Mouse (Mus musculus): ENCODE measurements around the gene Nr1d1.

The Nr1d1 gene

GRCm38 (mm10) chr11:98774582-98775347 lies at the start of gene Nr1d1:
Gene Nr1d1 (minus strand): TSS chr11:98775333.
- no peak for DNase-seq

- no peak for DNase-seq
Measured at GRCm38 (mm10) chr11:98820968-98821367, 45.8 kb upstream of the Nr1d1 start.

DNA sequence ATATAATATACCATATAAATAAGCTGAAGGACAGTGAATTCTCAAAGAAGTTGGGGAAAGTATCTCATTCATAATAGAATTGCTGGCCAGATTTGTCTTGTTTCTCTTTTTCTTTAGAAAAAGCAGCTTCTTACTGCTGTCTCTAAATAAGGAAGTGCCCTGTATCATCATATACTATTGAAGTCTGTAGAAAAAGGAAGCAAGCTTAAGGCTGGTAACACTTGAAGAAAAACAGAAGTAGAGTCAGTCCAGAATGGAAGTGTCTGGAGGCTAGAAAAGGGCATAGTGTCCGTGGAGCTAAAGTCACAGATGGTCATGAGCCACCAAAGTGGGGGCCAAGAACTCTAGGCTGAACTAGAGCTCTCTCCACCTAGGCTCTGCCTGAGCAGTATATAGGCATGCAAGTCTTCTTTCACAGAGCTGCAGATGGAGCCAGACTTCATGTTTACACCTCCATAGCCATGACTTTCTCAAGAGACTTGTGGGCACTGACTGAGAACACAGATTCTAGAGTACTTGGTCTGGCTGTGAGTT lies 41.6 kb upstream of the Nr1d1 start:
- DNase-seq, result no peak

GRCm38 (mm10) chr11:98810686-98811085 lies 35.6 kb upstream of the Nr1d1 start:
- no peak for DNase-seq

DNA sequence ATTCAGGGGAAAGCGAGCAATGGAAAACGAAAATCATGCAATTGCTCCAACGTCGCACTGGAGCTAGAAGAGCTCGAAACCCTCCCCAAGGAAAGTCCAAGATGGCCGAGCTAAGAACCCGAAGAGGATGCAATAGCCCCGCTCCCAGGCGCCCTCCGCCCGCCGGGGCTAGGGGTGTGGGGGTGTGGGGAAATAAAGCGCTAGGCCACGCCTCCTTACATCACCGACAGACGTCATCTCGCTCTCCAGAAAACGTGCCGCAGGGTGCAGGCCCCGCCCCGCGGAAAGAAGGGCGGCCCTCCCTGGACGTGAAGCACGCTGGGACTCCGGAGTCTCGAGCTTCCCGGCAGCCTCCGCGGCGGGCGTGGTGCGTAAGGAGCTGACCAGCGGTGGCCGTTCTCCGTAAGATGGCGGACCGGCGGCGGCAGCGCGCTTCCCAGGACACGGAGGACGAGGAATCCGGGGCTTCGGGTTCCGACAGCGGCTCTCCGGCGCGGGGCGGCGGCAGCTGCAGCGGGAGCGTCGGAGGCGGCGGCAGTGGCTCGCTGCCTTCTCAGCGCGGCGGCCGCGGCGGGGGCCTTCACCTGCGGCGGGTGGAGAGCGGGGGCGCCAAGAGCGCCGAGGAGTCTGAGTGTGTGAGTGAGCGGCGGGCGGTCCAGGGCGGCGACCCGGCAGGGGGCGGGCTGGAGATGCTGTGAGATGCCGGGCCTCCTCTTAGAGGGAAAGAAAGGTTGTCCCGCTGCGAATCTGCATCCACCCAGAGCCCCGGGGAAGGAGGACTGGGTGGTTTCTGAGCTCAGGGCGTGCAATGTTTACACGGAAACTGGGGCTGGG lies 34.5 kb upstream of the Nr1d1 start:
- peak; percentile 99 to 100 for DNase-seq

- DNase-seq, result peak in 1 of 2 experiments; percentile 28
Measured at GRCm38 (mm10) chr11:98808417-98808816, 33.3 kb upstream of the Nr1d1 start.

GRCm38 (mm10) chr11:98804605-98805004 lies 29.5 kb upstream of the Nr1d1 start, which contains the start of gene Casc3:
Gene Casc3 (plus strand): TSS chr11:98804905.
- no peak for DNase-seq

GRCm38 (mm10) chr11:98797909-98798308 lies 22.8 kb upstream of the Nr1d1 start:
- DNase-seq, result no peak

DNA sequence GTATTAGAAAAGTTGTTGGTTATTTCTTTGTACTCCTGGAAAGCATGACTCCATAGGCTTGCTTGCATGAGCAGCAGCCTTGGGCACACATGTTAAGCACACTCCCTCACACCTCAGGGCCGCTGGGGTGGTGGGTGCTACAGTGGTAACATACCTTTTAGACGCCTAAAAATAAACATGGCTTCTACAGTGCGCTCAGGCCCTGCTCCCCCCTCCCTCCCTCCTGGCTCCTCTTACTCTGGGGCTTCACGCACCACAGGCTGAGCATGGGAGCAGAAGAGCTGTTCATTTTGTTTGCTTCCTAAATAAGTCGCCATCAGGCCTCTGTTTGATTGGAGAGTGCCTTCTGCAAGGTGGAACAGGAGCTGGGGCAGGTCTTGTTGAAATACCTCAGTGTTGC lies 22.2 kb upstream of the Nr1d1 start:
- DNase-seq, result peak; percentile 50 to 58

DNA sequence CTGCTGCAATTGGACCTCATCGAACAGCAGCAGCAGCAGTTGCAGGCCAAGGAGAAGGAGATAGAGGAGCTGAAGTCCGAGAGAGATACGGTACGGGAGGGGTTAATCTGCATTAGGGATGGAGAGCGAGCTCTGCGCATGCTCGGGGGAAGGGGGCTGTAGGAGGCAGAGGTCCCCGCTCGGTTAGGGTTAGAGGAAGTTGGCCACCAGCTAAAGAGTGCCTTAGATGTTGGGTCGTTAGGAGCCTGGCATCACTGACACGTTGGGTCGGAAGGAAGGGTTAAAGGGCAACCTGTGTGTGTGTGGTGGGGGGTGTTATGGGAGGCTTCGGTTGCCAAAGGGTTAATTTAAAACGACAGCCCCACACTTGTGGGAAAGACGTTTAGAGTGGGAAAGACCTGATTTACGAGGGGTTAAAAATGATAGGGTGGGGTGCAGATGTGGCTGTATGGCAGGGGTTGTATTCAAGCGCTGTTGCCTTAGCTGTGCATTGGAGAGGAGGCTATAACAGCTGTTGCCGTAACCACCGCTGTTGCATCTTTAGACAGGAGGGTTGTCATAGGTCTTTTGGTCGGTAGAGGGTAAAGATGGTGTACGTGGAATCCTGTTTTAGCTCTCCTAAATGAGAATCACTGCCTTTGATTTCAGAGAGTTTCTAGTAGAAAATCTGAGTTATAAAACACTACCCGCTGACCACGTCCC lies 21.5 kb upstream of the Nr1d1 start:
- peak; percentile 92 to 93 for DNase-seq

- DNase-seq, result peak; percentile 80 to 82
Measured at GRCm38 (mm10) chr11:98795714-98796514, 20.8 kb upstream of the Nr1d1 start.

DNA sequence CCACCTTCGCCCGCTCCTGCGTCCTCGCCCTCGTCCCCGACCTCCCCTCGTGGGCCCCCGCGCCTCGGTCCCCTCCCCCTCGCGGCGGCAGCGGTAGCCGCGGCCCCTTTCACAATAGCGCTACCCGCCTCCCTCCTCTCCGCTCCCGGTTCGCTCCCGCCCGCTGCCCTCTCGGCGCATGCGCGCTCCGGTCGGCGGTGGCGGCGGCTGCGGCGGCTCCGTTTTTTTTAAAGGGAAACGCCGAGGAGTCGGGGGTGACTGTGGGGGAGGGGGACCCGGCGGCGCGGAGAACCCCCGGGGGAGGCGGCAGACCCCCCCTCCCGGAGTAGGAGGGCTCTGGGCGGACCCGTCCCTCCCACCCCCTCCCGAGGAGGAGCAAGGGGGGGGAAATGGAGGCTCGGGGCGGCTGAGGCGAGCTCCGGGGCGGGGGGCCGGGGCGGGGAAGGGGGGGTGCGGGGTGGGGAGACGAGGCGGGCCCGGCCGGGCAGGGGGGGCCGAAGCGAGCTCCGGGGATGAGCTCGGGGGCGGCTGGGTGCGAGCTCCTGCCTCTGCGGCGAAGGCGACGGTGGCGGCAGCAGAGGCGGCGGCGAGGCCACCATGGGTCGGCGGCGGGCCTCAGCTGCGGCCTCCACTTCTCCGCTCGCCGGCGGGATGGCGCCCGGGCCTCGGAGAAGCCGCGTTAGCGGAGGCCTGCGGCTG lies 20.0 kb upstream of the Nr1d1 start, which contains the start of gene Msl1:
TSS of gene Msl1 (plus strand) at position 502 of the 699 bp plus-strand sequence.
- peak; percentile 94 to 96 for DNase-seq

- DNase-seq, result peak in 1 of 2 experiments; percentile 86
Measured at GRCm38 (mm10) chr11:98794469-98795014, 19.4 kb upstream of the Nr1d1 start.

GRCm38 (mm10) chr11:98792081-98792480 lies 16.9 kb upstream of the Nr1d1 start:
- no peak for DNase-seq

DNA sequence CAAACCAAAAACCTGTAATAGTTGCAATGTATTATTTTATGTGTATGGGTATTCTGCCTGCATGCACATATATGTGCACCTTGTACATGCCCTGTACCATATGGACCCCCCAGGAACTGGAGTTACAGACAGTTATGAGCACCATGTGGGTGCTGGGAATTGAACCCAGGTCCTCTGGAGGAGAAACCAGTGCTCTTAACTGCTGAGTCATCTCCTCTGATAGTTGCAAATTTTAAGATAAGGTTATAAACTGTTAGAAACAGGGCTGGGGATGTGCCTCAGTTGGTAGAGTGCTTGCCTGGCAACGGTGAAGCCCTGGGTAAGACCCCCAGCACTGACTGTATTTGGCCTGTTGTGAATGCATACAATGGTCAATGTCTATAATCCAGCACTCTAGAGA lies 16.3 kb upstream of the Nr1d1 start:
- DNase-seq, result no peak

- DNase-seq, result no peak
Measured at GRCm38 (mm10) chr11:98790631-98791205, 15.6 kb upstream of the Nr1d1 start.

- DNase-seq, result no peak
Measured at GRCm38 (mm10) chr11:98789824-98790223, 14.7 kb upstream of the Nr1d1 start.

DNA sequence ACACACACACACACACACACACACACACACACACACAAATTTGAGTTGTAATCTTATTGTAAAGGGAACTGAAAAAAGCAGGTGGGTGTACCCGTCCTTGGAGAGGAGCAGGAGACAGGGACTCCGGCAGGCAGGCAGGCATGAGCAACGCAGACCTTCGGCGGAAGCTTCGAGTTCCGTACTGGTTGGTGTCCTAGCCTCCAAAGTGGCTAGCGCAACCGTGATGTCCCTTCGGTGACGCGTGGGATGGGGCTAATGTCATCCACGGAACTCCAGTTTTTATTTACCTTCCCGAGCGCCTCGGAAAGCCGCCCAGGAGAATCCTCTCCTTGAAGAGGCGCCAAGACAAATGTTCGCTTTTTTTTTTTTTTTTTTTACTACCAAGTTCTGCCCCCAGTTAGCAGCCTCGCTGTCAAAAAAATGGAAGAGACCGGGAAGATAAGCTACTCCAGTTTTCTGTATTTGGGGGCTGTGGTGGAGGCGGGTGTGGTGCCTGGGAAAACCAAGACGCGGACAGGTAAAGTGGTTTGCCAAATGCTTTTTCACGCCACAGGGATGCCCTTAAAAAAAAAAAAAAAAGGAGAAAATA lies 14.2 kb upstream of the Nr1d1 start:
- DNase-seq, result peak in 1 of 2 experiments; percentile 53

GRCm38 (mm10) chr11:98788550-98789218 lies 13.6 kb upstream of the Nr1d1 start:
- DNase-seq, result peak; percentile 90 to 92

DNA sequence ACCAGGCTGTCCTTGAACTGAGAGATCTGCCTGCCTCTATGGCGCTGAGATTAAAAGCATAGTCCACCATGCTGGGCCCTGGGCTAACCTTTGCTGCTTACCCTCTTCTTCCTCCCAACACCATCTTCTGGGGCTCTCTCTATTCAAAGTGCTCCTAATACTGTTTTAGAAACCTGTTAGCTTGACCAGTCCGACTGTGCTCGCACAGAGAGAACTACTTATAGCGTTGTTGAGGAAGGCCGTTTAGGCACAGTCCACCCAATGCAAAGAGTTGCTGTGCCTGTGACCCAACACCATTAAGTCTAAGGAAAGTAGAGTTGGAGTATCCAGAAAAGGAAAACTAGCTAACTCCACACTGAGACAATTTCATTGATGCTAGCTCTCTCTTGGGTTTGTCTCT lies 13.0 kb upstream of the Nr1d1 start:
- no peak for DNase-seq

All from cerebellum, postnatal 10 days (tissue).